Mouse (Mus musculus): ENCODE results near the gene Gas2l2.

Gene Gas2l2

DNA sequence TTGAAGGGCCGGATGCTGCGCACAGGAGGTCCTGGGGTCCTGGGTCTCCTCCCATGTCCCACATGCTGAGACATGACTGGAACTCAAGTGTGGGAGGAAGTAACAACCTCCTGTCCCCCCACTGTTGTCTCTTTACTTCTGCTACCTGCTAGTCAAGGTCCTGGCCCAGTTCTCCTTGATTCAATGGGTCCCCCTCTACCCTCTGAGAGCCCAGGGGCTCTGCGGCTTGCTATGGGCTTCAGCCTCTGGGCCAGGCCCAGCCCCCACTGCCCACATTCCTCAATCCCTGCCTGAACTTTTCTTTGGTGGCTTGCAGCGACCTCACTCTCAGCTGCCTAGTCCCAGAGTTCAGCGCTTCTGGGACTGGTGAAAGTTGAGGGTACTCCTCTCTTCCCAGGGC lies at the start of gene Gas2l2:
Gas2l2 (minus strand) TSS at position 101 of the 400 bp plus-strand sequence.
- DNase-seq: no peak

DNA sequence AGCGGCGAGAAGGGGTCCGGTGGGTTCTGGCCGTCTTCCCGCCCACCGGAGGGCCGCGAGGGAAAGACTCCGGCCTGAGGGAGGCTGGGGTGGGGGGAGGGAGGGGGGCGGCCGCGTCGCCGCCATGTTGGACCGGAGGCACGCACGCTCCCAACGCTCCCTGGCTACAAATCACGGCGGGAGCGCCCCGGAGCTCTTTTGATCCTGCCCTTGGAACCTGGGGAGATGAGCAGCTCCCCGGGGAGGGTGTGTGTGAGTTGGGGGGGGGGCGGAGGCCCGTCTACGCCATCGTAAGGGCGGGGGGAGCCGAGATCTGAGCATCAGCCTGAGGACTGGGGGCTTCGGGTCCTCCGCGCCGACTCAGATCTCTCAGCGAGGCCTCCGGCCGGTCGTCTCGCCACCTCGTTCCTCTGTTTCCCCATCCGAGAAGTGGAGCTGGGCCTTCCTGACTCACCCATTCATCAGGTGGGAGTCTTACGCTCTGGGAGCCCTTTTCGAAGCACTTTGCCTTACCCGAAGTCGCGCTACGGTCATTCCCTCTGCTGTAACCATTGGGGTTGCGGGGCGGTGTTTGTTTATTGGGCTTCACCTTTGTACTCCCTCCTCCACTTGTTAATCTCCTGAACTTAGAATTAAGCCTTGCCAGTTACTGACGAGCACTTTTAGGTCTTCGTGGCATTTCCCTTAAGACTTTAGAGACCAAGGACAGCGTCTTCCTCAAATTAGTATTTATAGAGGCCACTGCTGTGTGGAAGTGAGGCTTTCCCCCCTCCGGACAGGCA lies 44.2 kb upstream of the Gas2l2 start:
- DNase-seq: peak; percentile 69 to 72

- DNase-seq: peak; percentile 98 to 99
Measured at GRCm38 (mm10) chr11:83472324-83473234, 43.3 kb upstream of the Gas2l2 start, which contains the start of gene Taf15. Taf15 (plus strand) TSS chr11:83473086.

GRCm38 (mm10) chr11:83471766-83472165 lies 42.5 kb upstream of the Gas2l2 start:
- no peak for DNase-seq

GRCm38 (mm10) chr11:83468765-83469164 lies 39.5 kb upstream of the Gas2l2 start:
- DNase-seq: no peak

DNA sequence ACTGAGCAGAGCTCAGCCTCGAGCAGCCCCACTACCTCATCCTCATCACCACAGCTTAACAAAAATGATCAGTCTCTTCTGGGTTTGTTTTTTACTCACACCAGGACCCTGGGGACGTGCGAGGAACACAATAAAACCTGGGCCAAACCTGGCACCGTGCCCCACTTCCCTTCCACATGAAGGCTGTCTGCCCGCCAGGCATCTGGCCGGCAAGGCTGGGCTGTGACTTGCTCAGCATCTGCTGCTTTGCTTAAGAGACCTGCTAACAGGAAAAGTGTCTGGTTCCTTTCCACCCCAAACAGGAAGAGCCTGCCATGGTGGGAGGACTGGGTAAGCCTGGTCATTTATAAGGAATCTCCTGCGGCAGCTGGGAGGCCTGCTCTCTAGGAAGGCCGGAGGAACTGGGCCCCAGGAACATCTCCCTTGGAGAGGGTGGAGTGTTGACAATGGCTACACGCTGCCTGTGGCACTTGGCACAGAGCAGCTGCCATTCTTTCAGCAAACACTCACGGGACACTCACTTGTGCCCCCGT lies 37.9 kb upstream of the Gas2l2 start:
- peak; percentile 87 to 88 for DNase-seq

GRCm38 (mm10) chr11:83465976-83466375 lies 36.7 kb upstream of the Gas2l2 start:
- peak; percentile 71 to 73 for DNase-seq

DNA sequence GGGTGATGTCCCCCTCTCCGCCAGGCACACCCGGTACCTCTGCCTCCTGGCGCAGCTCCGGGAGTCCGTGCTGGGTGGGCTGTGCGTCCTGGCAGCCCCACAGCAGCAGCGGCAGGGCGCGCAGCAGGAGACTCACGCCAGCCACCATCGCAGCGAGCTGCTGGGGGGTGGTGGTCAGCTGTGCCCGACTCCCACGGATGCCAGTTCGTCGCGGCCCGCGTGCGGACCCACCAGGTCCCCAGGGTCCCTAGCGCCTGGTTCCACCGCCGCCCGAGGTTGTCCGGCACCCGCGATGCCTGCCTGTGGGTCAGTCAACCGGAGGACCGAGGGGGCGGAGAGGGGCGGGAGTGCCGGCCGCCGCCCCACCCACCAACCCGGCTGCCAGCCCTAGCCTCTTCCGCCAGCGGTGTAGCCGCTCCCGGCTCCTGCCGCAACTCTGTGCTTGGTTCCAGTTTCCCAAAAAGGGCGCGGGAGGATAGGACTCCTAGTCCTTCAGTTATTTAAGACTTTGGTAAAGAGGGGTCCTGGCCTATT lies 33.5 kb upstream of the Gas2l2 start, which contains the start of gene Mmp28:
Mmp28 (minus strand) TSS at position 361 of the 534 bp plus-strand sequence.
- DNase-seq: peak; percentile 77 to 88

GRCm38 (mm10) chr11:83461462-83462027 lies 32.3 kb upstream of the Gas2l2 start:
- no peak for DNase-seq

- DNase-seq: no peak
Measured at GRCm38 (mm10) chr11:83457912-83458601, 28.8 kb upstream of the Gas2l2 start.

DNA sequence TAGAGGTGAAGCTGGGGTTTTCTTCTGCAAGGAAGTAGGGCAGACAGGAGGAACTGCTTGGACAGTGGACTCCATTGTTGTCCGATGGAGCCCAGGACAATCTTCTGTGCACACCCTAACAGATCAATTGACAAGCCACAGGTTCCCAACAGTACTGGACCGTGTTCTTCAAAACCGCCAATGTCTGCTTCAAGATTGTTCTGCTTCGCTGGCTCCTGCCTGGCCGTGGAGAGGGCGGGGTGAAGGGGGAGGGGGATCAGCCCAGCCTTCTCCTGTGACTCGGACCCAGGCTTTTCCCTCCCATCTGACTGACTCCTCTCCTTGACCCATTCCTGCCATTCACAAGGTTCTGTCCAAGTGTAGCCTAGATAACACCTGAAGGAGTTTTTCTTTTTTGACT lies 28.0 kb upstream of the Gas2l2 start:
- no peak for DNase-seq

GRCm38 (mm10) chr11:83455608-83456007 lies 26.4 kb upstream of the Gas2l2 start:
- DNase-seq: no peak

- peak; percentile 51 to 55 for DNase-seq
Measured at GRCm38 (mm10) chr11:83454548-83454947, 25.3 kb upstream of the Gas2l2 start.

GRCm38 (mm10) chr11:83451281-83451680 lies 22.0 kb upstream of the Gas2l2 start:
- no peak for DNase-seq

DNA sequence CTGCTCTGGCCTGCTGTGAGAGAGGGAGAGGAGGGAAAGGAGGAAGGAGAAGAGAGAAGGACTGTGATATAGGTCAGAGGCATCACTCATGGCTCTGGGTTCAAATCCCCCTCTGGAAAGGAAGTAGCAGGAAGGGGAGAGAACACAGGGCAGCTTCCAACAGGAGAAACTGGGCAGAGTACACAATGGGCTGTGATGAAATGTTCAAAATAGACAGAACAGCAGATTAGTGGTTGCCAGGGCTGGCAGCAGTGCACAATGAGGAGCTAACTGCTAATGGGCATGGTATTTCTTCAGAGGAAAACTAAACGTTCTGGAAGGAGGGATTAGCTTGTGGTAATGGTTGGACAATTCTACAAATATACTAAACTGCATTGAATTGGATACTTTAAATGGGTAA lies 21.3 kb upstream of the Gas2l2 start:
- DNase-seq: no peak

- peak in 1 of 2 experiments; percentile 33 for DNase-seq
Measured at GRCm38 (mm10) chr11:83449298-83449697, 20.0 kb upstream of the Gas2l2 start.

GRCm38 (mm10) chr11:83448927-83449236 lies 19.6 kb upstream of the Gas2l2 start:
- peak in 1 of 2 experiments; percentile 72 for DNase-seq

DNA sequence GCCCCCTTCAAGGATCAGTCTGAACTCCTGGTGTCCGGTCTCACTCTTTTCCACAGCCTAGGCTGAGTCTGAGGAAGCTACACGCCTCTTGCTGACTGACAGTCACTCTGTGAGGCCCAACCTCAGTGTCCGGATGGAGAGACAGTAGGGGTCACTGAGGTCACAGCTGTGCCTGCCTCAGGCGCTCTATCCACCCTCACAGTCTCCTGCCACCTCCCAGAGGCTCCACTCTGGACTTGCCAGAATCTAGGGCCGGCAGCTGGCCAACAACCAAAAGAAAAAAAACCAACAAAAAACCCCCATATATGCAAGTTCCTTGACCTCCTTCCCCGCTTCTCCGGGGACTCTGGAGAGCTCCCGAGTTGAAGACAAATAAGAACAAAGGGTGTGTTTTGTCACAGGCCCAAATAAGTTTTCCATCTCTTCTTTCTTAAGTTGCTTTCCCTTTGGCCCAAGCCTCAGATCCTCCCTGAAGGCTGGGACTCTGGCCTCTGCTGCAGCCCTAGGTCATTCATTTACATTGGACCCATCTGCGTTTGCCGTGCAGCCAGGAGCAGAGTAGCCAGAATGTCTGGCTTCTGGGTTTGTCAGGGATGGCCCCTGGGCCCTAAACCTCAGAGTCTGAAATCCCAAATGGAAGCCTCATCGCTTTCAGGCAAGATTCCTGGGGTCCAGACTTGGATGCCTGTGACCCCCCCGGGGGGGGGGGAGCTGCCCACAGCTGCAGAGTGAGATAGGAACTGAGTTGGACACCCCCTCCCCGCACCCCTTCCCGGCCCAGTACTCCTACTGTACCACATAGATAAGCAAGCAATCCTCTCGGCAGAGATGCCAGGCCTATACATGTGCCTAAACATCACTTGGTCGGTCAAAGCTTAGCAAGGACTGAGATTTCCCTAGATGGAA lies 19.0 kb upstream of the Gas2l2 start:
- peak; percentile 61 to 62 for DNase-seq

DNA sequence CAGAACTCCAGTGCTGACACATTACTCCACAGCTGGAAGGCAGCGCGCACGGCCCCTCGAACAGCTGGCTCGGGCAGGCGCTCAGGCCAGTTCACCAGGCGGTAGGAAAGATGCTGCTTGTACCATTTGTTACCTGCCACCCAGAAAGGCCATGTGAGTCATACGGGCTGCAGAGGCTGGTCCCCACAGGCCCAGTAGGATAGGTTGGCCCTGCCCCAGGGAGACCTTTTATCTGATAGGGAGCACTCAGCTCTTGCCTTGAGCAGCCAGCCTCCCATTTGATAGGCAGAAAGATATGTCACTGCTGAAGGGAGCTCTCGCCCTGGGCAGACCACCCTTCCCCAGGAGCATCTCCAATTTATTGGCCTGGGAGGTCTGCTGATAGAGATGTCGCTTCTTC lies 18.4 kb upstream of the Gas2l2 start:
- no peak for DNase-seq

GRCm38 (mm10) chr11:83445001-83445400 lies 15.7 kb upstream of the Gas2l2 start:
- DNase-seq: no peak

GRCm38 (mm10) chr11:83443824-83444223 lies 14.6 kb upstream of the Gas2l2 start:
- DNase-seq: peak in 1 of 2 experiments; percentile 37

Data from kidney, postnatal 36 days (tissue).